Mouse (Mus musculus) CD4-positive, CD25-positive, alpha-beta regulatory T cell, adult 4 months (primary cell): ENCODE results near the gene Lysmd1. TPM values are rescaled to one million over a fixed set of nuclear protein-coding genes. Genes with fewer than 3 reads are reported as not detected.

Experiments used
- ATAC-seq: one replicate; pipeline ENCODE4 v1.8.0; 2017
- polyA plus RNA-seq, 2 experiments: library from polyadenylated mRNA; unstranded; fragments of 100-300 nt; shearing (Covaris generic); gene quantifications; one replicate each; pipeline ENCODE4 v1.2.1; 2017

Lysmd1 gene
- polyA plus RNA-seq, 2 experiments from 2014 or later, result 25.4 to 43.9 TPM

- ATAC-seq, result peak; percentile 92
Observed at GRCm38 (mm10) chr3:95174011-95174592, 40.2 kb downstream of the Lysmd1 start.

- no peak for ATAC-seq
Observed at GRCm38 (mm10) chr3:95176500-95176899, 42.6 kb downstream of the Lysmd1 start.

GRCm38 (mm10) chr3:95177583-95177982 is 43.7 kb downstream of the Lysmd1 start:
- ATAC-seq, result no peak

DNA sequence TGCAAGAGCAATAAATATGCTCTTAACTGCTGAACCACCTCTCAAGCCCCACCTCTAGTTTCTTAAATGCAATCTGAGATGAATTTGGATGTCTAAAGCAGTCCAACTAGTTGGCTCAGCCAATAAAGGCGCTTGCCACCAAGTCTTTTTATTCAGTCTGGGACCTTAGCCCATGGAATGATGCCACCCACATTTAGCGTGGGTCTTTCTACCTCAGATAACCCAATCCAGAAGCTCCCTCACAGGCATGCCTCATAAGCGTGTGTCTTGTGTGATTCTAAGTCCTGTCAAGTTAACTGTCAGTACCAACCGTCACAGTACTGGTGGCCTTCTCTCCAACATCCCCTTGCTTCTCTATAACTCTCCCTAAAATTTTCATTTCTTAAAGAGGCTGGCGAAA is 45.1 kb downstream of the Lysmd1 start:
- ATAC-seq, result no peak

DNA sequence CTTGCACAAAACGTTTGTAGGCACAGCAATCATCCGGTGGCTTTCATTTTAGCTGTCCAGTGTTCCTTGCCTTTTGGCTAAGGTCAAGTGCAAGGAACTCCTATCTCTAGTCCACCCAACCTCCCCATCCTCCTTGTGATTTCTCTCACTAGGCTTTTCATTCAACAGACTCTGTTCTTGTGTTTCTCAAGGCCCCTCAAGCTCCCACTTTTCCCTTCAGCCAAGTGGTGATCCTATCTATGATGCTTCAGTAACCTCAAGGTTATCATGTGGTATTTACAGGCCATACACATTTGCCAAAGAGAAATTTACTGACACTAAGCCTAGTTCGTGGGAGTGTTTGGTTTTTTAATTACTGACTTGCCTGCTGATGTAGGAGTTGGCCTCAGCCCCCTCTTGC is 46.0 kb downstream of the Lysmd1 start:
- ATAC-seq, result no peak

GRCm38 (mm10) chr3:95181841-95182240 is 48.0 kb downstream of the Lysmd1 start:
- no peak for ATAC-seq

GRCm38 (mm10) chr3:95184796-95185577 is 51.1 kb downstream of the Lysmd1 start:
- peak; percentile 64 for ATAC-seq

GRCm38 (mm10) chr3:95186100-95186499 is 52.2 kb downstream of the Lysmd1 start:
- ATAC-seq, result no peak

DNA sequence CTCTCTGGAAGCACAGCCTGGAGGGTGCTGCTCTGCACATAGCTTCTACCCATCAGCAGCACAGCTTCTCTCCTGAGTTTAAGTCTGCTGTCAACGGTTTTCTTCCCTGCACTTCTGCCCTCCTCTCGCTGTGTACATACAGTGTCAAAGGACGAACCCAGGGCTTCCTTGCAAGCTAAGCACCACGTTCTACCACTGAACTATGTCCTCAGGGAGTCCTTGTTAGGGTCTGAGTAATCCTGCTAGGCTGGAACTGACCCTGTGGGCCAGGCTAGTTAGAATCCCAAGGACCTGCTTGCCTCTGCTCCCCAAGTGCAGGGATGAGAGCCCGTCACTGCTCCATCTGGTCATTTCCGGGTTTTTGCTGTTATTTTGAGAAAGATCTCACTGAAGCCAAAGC is 53.0 kb downstream of the Lysmd1 start:
- ATAC-seq, result no peak

Other genes with a start within 250 kb of the Lysmd1 start
- gene Psmb4, start 247.1 kb upstream of the Lysmd1 start, polyA plus RNA-seq, result 100 to 1,000 TPM; 114 to 155 TPM
- 1 to 10 TPM; 4.6 to 5.2 TPM for gene Selenbp1, start 201.0 kb upstream of the Lysmd1 start, polyA plus RNA-seq
- gene Rfx5, start 180.0 kb upstream of the Lysmd1 start, polyA plus RNA-seq, result 10 to 100 TPM in 1 of 2 experiments, 1 to 10 TPM in 1; 9.4 to 10.9 TPM
- gene Pi4kb, start 159.4 kb upstream of the Lysmd1 start, polyA plus RNA-seq, result 10 to 100 TPM in 1 of 2 experiments, 1 to 10 TPM in 1; 9.4 to 17.1 TPM
- 10 to 100 TPM; 10.9 to 24.0 TPM for gene Zfp687, start 118.6 kb upstream of the Lysmd1 start, polyA plus RNA-seq
- 100 to 1,000 TPM; 171 to 277 TPM for gene Psmd4, start 91.5 kb upstream of the Lysmd1 start, polyA plus RNA-seq
- 10 to 100 TPM; 13.4 to 14.3 TPM for gene Pip5k1a, start 27.2 kb upstream of the Lysmd1 start, polyA plus RNA-seq
- gene Vps72, start 23.1 kb upstream of the Lysmd1 start, polyA plus RNA-seq, result 10 to 100 TPM; 64.3 to 69.5 TPM
- gene Tmod4, start 9.6 kb upstream of the Lysmd1 start, polyA plus RNA-seq, result 1 to 10 TPM; 2.5 TPM
- 100 to 1,000 TPM; 110 TPM for gene Scnm1, start 77 bp upstream of the Lysmd1 start, polyA plus RNA-seq
- gene Tnfaip8l2, start 8.3 kb downstream of the Lysmd1 start, polyA plus RNA-seq, result 100 to 1,000 TPM; 238 to 312 TPM
- under 1 TPM in 1 of 2 experiments, not detected in 1; 0.08 TPM for gene Sema6c, start 26.4 kb downstream of the Lysmd1 start, polyA plus RNA-seq
- 10 to 100 TPM; 31.0 to 37.1 TPM for gene Gabpb2, start 83.8 kb downstream of the Lysmd1 start, polyA plus RNA-seq
- 100 to 1,000 TPM; 218 to 256 TPM for gene Cdc42se1, start 94.6 kb downstream of the Lysmd1 start, polyA plus RNA-seq
- gene Mllt11, start 98.1 kb downstream of the Lysmd1 start, polyA plus RNA-seq, result 10 to 100 TPM; 19.0 to 24.1 TPM
- 1 to 10 TPM in 1 of 2 experiments, under 1 TPM in 1; 0.65 to 1.1 TPM for gene Gm128, start 107.5 kb downstream of the Lysmd1 start, polyA plus RNA-seq
- not detected for gene Bnipl, start 117.1 kb downstream of the Lysmd1 start, polyA plus RNA-seq
- 10 to 100 TPM; 22.1 to 25.3 TPM for gene Mindy1, start 147.3 kb downstream of the Lysmd1 start, polyA plus RNA-seq
- gene Prune1, start 148.0 kb downstream of the Lysmd1 start, polyA plus RNA-seq, result 10 to 100 TPM in 1 of 2 experiments, 1 to 10 TPM in 1; 6.3 to 10.1 TPM
- 1 to 10 TPM in 1 of 2 experiments, under 1 TPM in 1; 0.42 to 1.1 TPM for gene Anxa9, start 173.1 kb downstream of the Lysmd1 start, polyA plus RNA-seq
- gene Cers2, start 180.7 kb downstream of the Lysmd1 start, polyA plus RNA-seq, result 100 to 1,000 TPM; 168 to 244 TPM
- gene Setdb1, start 223.1 kb downstream of the Lysmd1 start, polyA plus RNA-seq, result 10 to 100 TPM; 20.2 to 26.6 TPM